ENCODE assay signal across 9 mouse cellular contexts in genomic region chr5:36538576-36539187, GRCm38 (mm10). TPM values are rescaled to one million over a fixed set of nuclear protein-coding genes. Genes with fewer than 3 reads are reported as not detected.
A peak's percentile ranks its signal among the peaks of the same experiment; 100 is the strongest.
DNase-seq lines count a peak whose midpoint lies in the region; ATAC-seq lines count a peak whose summit lies in the region.
"Had no signal": no experiment of that assay in that cellular context is flagged by ENCODE, and none has a peak within 500 bp of the region (broad histone marks: within the 10 kb centered on the region; RNA-seq: fewer than 3 reads in every experiment).

No protein-coding gene starts in this region.

- peak; percentile 64 to 65 for DNase-seq in cerebellum, adult 18-20 months
- no peak for DNase-seq in cerebellum, adult 9-11 months
- DNase-seq in ovary, postnatal 14 days (ENCODE audit: low spot score), result peak; percentile 45
- no peak for DNase-seq in ovary, adult 18-20 months (ENCODE audit: low spot score)
- DNase-seq in c-Kit-positive CD71-positive TER-119-negative erythroid progenitor cells, embryonic 14.5 days (ENCODE audit: low read depth), result peak; percentile 63
- DNase-seq in heart, postnatal 4 days, result peak; percentile 72
- peak; percentile 53 for DNase-seq in right cerebral cortex, postnatal 14 days

- H3K9me3 ChIP-seq in liver, embryonic 12.5 days (replicated peaks), result no peaks in the 10 kb centered on the region
- H3K9me3 ChIP-seq: neural tube, embryonic 12.5 days had no signal

- no peaks in the 10 kb centered on the region for H3K36me3 ChIP-seq in liver, embryonic 12.5 days
- H3K36me3 ChIP-seq: neural tube, embryonic 12.5 days had no signal

- no peak overlapping the region; the same call in 1 of the 2 replicates for H3K27ac ChIP-seq in liver, embryonic 12.5 days
- H3K27ac ChIP-seq: neural tube, embryonic 12.5 days had no signal

- no peak overlapping the region for H3K9ac ChIP-seq in liver, embryonic 12.5 days
- H3K9ac ChIP-seq: neural tube, embryonic 12.5 days had no signal

- 14% methylated on average over 4 of the region's 4 CpGs for WGBS in liver, embryonic 12.5 days (ENCODE audit: insufficient replicate concordance)

- no peak overlapping the region for H3K4me3 ChIP-seq in liver, embryonic 12.5 days
- H3K4me3 ChIP-seq: neural tube, embryonic 12.5 days had no signal

- no peak overlapping the region for H3K4me2 ChIP-seq in liver, embryonic 12.5 days
- H3K4me2 ChIP-seq: neural tube, embryonic 12.5 days had no signal

- ATAC-seq in liver, embryonic 12.5 days, result 0 out of 2 replicates have a peak, but pooled peaks have one; percentile 42

- peaks cover 27% of the 10 kb centered on the region for H3K4me1 ChIP-seq in liver, embryonic 12.5 days
- H3K4me1 ChIP-seq: neural tube, embryonic 12.5 days had no signal

- no peaks in the 10 kb centered on the region for H3K27me3 ChIP-seq in liver, embryonic 12.5 days (replicated peaks)
- H3K27me3 ChIP-seq: neural tube, embryonic 12.5 days had no signal

RNA-seq across cellular contexts. Expression of gene Ccdc96, which starts 54.3 kb away (rescaled TPM):
- total RNA-seq in heart, postnatal 4 days (2021), result under 1 TPM; 0.19 to 0.23 TPM
- 0.25 and 0.31 TPM in 2 replicates for polyA plus RNA-seq in liver, embryonic 12.5 days (2016; fragmentation: Nextera tagmentation; extraction: Ambion mirVana)

RNA-seq across cellular contexts. Expression of gene Tbc1d14, which starts 54.4 kb away (rescaled TPM):
- 10 to 100 TPM; 20.6 to 22.6 TPM for total RNA-seq in heart, postnatal 4 days (2021)
- 15.4 and 15.7 TPM in 2 replicates for polyA plus RNA-seq in liver, embryonic 12.5 days (2016; fragmentation: Nextera tagmentation; extraction: Ambion mirVana)

RNA-seq across cellular contexts. Expression of gene Tada2b, which starts 54.6 kb away (rescaled TPM):
- total RNA-seq in heart, postnatal 4 days (2021), result 10 to 100 TPM; 18.9 to 21.3 TPM
- polyA plus RNA-seq in liver, embryonic 12.5 days (2016; fragmentation: Nextera tagmentation; extraction: Ambion mirVana), result 1.5 and 1.6 TPM in 2 replicates

Comparison
In these comparisons a context has a peak if more than half of its experiments do, and no peak if none do; other contexts are left out.
1. DNase-seq: peak in cerebellum, adult 18-20 months (2 of 2), ovary, postnatal 14 days (single experiment), c-Kit-positive CD71-positive TER-119-negative erythroid progenitor cells, embryonic 14.5 days (single experiment), heart, postnatal 4 days (single experiment) and right cerebral cortex, postnatal 14 days (single experiment); none in cerebellum, adult 9-11 months (single experiment) and ovary, adult 18-20 months (single experiment).